Mouse (Mus musculus) megakaryocyte, adult 5-6 weeks (primary cell): ENCODE measurements around the gene Arrb1. TPM values are rescaled to one million over a fixed set of nuclear protein-coding genes. Genes with fewer than 3 reads are reported as not detected.
A peak's percentile ranks its signal among the peaks of the same experiment; 100 is the strongest.
"Not testable (repeated sequence)": the region's sequence is repeated elsewhere in the genome, so short reads cannot be mapped to it uniquely, and the experiment has no call there.

ENCODE experiments used
- ATAC-seq: 2 replicates; pipeline ENCODE4 v1.8.0; 2016; ENCODE audit warnings: mild to moderate bottlenecking, inconsistent platforms; ENCODE audit not compliant: poor library complexity, severe bottlenecking
- total RNA-seq, 2 experiments: library from RNA; stranded (forward) in 1 of 2; stranded (reverse) in 1 of 2; fragments of 153-499, 151-499 nt in 1 of 2; fragments of 221-1000, 200-1000 nt in 1 of 2; gene quantifications; 2 replicates each; pipeline versions ENCODE4 v1.2.3 to v1.2.4; 2015 to 2017

The Arrb1 gene
- 41.1 and 43.8 TPM in 2 replicates for total RNA-seq (2015)
- total RNA-seq (2017), result 91.7 and 96.9 TPM in 2 replicates

DNA sequence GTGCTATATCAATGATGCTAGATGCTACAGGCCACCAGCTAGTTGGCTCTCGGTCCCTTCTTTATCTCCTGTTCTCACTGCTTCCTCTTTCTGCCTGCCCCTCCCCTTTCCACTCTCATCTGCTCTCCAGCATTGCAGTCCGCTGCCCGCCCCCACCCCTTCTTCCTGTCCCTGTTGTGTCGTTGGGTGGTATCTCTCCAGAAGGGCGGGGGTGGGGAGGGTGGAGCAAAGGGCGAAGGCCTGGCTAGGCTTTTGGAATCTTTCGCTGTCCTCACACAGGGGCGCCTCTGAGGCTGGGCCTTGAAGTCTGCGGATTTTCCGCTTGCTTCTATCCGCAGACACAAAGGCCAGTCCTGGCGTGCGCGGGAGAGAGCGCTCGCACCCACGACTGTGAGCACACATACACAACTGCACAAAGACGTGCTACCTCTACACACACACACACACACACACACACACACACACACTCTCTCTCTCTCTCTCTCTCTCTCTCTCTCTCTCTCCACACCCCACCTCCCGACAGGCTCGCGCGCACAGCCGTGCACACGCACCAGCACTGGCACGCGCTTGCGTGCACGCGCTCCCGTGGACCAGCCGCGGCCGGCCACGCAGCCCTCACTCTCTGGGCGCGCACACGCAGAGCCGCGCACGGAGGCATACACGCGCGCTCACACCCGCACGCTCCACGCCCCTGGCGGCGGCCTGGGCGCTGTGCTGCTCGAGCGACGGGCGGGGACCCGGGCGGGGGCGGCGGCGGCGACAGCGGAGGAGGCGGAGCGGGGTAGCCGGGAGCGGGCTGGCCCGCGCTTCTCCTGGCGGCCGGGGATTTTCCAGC, at the start of gene Arrb1:
Arrb1 (plus strand) TSS at position 566 of the 835 bp plus-strand sequence.
- ATAC-seq, result peak; percentile 62

GRCm38 (mm10) chr7:99489708-99490107, 45.6 kb upstream of the Arrb1 start:
- ATAC-seq, result no peak

GRCm38 (mm10) chr7:99499128-99499527, 36.1 kb upstream of the Arrb1 start:
- ATAC-seq, result no peak

GRCm38 (mm10) chr7:99500201-99500600, 35.1 kb upstream of the Arrb1 start:
- ATAC-seq, result peak; percentile 96

- no peak for ATAC-seq
These were observed 34.6 kb upstream of the Arrb1 start for GRCm38 (mm10) chr7:99500655-99501054.

DNA sequence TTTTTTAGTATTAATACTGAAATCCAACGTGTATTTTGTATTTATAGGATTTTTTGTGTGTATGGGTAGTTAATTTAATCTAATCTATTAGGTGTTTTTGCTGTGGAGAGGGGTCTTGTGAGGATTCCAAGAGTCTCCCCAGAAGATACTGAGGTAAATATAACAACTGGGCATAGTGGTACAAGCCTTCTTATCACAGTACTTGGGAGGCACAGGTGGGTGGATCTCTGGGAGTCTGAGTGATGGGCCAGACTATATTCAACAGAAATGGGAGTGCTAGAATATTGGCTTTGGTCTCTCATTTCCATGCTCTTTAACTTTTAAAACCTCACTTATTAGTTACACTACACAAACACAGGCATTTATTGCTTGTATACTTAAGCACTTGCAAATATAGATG, 34.1 kb upstream of the Arrb1 start:
- ATAC-seq, result no peak

DNA sequence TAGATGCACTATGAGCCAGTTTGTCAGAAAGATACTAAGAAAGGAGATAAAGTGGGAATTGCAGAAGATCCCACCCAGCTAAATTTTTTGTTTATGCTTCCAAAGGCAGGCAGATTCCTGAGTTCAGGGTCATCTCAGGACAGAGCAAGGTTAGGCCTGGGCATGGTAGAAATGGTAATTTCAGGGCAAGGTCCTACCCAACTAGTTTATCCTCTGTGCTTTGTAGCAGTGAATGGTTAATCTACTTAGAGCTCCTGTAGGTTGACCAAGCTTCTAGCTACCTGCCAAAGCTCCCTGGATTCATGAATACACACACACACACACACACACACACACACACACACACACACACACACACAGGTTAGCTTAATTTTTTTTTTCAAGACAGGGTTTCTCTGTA, 30.7 kb upstream of the Arrb1 start:
- ATAC-seq, result no peak

DNA sequence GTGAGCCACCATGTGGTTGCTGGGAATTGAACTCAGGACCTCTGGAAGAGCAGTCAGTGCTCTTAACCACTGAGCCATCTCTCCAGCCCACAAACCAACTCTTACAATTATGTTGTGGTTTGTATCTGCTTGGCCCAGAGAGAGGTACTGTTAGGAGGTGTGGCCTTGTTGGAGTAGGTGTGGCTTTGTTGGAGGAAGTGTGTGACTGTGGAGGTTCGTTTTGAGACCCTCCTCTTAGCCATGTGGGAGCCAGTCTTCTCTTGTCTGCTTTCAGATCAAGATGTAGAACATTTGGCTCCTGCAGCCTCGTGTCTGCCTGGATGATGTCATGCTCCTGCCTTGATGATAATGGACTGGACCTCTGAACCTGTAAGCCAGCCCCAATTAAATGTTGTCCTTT, 27.1 kb upstream of the Arrb1 start:
- not testable (repeated sequence) for ATAC-seq

DNA sequence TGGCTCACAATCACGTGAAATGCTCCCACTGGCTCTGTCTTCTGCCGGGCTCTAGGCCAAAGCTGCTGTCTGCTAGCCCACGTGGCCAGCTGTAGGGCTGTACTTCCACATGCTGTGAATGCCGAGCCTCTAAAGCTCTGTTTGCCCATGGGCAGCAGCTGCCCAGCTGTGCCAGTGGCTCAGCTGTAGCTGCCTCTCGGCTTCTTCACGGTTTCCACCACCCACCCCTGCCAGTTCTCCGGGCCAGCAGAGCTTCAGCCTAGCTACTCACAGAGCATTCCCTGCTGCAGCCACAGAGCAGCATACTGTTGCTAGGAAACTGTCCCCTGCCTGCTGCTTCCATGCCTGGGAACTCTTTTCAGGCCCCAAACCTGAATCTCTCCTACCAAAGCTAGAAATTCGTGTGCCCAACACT, 25.2 kb upstream of the Arrb1 start:
- ATAC-seq, result no peak

DNA sequence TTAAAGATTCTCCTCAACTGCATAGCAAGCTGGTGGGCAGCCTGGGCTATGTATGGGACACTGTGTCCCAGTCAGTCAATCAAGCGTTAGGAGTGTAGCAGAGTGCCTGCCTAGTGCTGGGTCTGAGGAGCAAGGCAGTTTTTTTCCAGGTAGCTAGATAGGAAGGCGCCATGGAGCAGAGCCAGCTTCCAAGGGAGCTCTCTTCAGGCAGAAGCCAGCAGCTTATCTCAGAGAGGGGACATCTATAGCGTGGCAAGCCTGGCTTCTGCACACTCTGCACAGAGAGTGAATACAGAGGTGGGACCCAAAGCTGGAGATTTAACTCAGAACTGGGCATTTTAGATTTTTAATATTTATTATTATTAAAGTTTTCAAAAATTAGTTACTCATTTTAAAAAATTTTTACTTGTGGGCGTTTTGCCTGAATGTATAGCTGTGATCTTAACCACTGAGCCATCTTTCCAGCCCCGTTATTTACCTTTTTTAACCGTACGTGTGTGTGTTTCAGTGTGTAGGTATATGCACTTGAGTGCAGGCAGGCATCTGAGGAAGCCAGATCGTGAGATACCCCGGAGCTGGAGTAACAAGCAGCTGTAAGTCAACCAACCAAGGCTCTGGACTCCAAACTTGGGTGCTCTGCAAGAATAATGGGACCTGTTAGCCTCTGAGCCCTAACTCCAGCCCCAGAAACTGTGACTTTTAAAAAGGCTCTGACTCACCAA, 19.0 kb upstream of the Arrb1 start:
- no peak for ATAC-seq

- no peak for ATAC-seq
These were observed 18.5 kb upstream of the Arrb1 start for GRCm38 (mm10) chr7:99516814-99517157.

DNA sequence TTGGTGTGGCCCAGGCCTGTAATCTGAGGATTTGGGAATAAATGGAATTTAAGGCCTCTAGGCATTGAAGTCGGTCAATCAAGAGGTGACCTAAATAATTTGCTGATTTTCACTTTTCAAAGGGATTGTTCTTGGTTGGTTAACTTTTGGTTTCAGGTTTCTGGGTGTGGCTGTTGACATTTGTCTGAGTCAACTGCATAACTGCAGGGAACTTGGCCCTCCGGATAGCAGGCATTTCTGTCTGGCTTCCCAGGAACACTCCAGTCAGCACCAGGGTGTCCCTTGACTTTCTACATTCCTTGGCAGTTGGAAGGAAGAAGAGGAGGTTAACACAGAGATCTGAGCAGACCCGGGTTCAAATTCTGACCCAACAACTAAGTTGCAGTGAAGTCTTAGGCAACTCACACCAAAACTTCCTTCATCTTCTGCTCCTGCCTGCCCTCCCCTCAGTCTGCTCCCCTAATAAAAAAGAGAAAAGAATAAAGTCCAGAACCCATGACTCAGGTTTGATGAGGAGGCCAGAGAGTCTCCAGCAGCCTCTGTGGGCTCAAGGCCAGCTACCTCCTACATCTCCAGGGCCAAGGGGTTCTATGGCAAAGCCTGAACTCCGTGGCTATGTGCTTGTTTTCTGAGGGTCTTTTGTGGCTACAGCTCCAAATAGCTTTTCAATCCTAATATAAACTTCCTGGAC, 16.2 kb upstream of the Arrb1 start:
- no peak for ATAC-seq

DNA sequence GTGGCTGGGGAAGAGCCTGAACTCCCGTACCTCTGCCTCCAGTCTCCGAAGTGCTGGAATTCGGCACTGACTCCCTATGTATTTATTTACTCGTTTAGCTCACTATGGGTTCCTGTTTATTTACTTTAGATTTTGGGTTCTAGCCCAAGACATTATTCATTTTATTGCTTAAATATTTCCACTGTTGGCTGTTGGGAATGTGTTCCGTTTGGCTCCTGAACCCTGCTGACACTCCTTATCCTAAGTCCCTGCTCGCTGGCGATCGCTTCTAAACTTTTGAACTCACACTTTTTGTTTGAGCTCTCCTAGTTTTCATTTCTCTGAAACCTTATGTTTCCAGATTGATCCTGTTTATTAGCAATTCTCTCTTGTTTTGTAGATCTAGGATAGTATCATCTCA, 12.1 kb upstream of the Arrb1 start:
- no peak for ATAC-seq

DNA sequence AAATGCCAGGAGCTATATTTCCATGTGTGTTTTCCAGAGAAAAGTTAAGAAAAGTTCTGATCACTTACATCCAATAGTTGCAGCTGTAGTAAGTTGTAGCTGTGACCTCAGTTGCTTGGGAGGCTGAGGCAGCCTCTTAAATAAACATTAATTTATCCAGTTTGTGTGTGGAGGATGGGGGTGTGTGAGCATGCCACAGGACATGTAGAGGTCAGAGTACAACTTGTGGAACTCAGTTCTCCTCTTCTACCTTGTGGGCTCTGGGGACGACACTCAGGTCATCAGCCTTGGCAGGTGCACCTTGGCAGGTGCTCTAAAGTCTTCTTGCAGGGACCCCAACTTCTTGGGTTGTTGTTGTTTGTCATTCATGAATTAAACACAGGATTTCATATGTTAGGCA, 11.4 kb upstream of the Arrb1 start:
- ATAC-seq, result no peak

GRCm38 (mm10) chr7:99528547-99528946, 6.7 kb upstream of the Arrb1 start:
- ATAC-seq, result no peak

DNA sequence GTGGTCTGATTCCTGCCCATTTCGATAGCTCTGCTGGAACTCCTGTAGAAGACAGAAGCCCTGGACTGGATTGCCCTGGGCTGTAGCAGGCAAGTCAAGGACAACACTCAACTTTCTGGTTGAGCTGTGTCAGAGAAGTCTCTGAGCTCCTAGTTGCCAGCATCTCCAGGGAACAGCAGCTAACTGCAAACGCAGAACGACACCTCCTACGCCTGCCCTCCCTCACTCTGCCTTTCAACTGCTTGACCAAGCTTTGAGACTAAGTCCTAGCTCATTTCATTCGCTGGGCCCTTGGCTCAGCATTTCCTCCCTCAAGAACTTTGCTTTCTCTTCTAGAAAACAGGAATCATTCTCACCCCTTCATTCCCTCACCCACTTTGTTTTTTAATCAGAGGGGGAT, 5.9 kb upstream of the Arrb1 start:
- no peak for ATAC-seq

DNA sequence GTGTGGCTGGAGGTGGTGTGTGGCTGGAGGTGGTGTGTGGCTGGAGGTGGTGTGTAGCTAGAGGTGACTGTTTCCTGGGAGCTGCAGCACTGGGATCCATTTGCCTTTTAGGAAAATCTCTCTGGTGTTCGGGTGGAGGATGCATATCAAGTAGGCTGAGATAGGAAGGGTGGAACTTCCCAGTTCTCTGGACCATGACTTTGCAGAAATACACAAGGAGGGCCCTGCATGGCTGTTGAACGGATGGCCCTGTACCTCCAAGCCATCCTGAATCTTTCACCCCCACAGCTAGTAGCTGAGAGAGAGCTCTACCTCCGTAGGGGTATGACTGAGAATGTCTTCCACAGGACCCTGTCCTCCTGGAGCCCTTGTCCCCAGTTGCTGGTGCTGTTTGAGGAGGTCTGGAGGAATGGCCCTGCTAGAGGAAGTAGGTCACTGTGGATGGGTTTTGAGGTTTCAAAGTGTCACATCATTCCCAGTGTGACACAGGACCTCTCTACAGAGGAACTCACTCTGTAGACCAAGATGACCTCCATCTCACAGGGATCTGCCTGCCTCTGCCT, 3.8 kb upstream of the Arrb1 start:
- ATAC-seq, result peak; percentile 36

GRCm38 (mm10) chr7:99532526-99532925, 2.7 kb upstream of the Arrb1 start:
- ATAC-seq, result no peak

DNA sequence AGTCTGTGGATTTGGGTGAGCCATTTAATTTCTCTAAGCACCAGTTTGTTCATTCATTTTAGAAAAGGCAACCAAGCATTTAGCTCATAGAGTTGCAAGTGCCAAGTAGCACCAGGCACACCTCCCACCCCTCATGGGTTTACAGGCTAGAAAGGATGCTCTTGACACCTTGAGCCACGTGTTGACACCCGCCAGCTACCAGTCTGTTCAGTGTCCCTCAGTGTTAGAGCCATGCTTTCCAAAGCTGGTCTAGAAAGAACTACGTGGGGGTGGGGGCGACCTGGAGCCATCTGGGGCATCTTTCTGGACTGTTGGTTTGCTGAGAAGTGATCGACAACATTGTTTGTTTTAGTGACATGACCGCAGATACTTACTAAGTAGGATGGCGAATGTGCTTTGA, 1.7 kb upstream of the Arrb1 start:
- no peak for ATAC-seq

DNA sequence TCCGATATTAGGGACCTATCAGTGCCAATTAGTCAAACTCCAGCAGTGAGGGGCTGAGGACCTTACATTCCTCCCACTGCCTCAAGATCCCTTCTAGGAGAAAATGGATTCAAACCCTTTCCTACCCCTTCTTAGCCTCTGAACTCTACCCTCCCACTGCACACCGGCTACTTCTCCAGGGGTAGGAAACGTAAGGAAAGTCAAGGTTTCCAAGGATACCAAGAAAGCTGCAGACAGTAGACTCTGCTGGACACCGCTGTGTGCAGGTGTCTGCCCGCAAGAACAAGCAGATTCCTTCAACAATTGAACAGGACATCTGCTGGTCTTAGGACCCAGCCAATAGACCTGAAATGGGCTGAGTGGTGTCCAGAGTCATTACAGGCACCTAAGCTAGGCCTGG, 765 bp upstream of the Arrb1 start:
- ATAC-seq, result no peak

GRCm38 (mm10) chr7:99535741-99536501, 655 bp downstream of the Arrb1 start:
- ATAC-seq, result peak; percentile 57
